Mouse (Mus musculus) forebrain, postnatal 0 days (tissue): ENCODE data around the gene Psmb4. TPM values are rescaled to one million over a fixed set of nuclear protein-coding genes. Genes with fewer than 3 reads are reported as not detected.
"Not testable (repeated sequence)": the region's sequence is repeated elsewhere in the genome, so short reads cannot be mapped to it uniquely, and the experiment has no call there.

Experiments
- ATAC-seq: fragments of 200-750 bp; cut with Nextera tagmentation; 2 replicates; pipeline ENCODE4 v1.8.0; 2017; ENCODE audit warnings: mild to moderate bottlenecking, moderate library complexity
- DNase-seq: peaks from one replicate; pipeline ENCODE4 v3.0.0-alpha.2; 2015
- H3K27ac ChIP-seq: fragments of 300-500 bp; sonication (generic); 2 replicates; pipeline ENCODE4 v1.5.1; 2014; ENCODE audit warnings: low read depth, mild to moderate bottlenecking, antibody characterized with exemption, low read length, moderate library complexity, mixed read lengths
- H3K27me3 ChIP-seq: fragments of 300-500 bp; sonication (generic); 2 replicates; pipeline ENCODE4 v1.6.1; 2014; ENCODE audit warnings: mild to moderate bottlenecking, low read length, mixed read lengths; ENCODE audit not compliant: insufficient read depth
- H3K36me3 ChIP-seq: fragments of 300-500 bp; sonication (generic); 2 replicates; pipeline ENCODE4 v1.6.1; 2014; ENCODE audit warnings: mild to moderate bottlenecking, moderate library complexity; ENCODE audit not compliant: insufficient read depth
- H3K4me1 ChIP-seq: fragments of 300-500 bp; sonication (generic); 2 replicates; pipeline ENCODE4 v1.6.1; 2014; ENCODE audit warnings: antibody characterized with exemption; ENCODE audit not compliant: insufficient read depth
- H3K4me2 ChIP-seq: fragments of 300-500 bp; sonication (generic); 2 replicates; pipeline ENCODE4 v1.6.1; 2014; ENCODE audit warnings: low read depth, mild to moderate bottlenecking, moderate library complexity
- H3K4me3 ChIP-seq: fragments of 300-500 bp; sonication (generic); 2 replicates; pipeline ENCODE4 v1.5.1; 2014; ENCODE audit warnings: low read depth, low read length, mixed read lengths
- H3K9ac ChIP-seq: fragments of 300-500 bp; sonication (generic); 2 replicates; pipeline ENCODE4 v1.6.1; 2014; ENCODE audit warnings: mild to moderate bottlenecking
- H3K9me3 ChIP-seq: fragments of 300-500 bp; sonication (generic); 2 replicates; pipeline ENCODE4 v1.6.1; 2016; ENCODE audit warnings: low read length
- CTCF ChIP-seq: sonication (generic); IDR thresholded peaks from 2 replicates; pipeline ENCODE4 v1.5.1; 2016; ENCODE audit warnings: antibody characterized with exemption, control low read depth, low read depth
- WGBS: fragments of 180-500 bp; shearing (Covaris S2); extraction: QIAGEN DNeasy Blood & Tissue Kit; methylation state at CpG from one replicate; pipeline ENCODE4 v1.1.7; 2014; 5-methylcytosine and 5-hydroxymethylcytosine counted together
- polyA plus RNA-seq: library from polyadenylated mRNA; unstranded; fragments of >200 nt; fragmentation: Nextera tagmentation; extraction: Ambion mirVana; gene quantifications from 2 replicates; pipeline ENCODE4 v1.2.1, GENCODE M21; 2015
- total RNA-seq: library from RNA; depleted of rRNA; stranded (reverse); fragments of >200 nt; gene quantifications from 2 replicates; pipeline ENCODE4 v1.2.3, GENCODE M21; 2014

The Psmb4 gene
- total and polyA plus RNA-seq, 2 experiments from 2014 or later, result 341 to 367 TPM

GRCm38 (mm10) chr3:94915903-94916741 is 29.4 kb upstream of the Psmb4 start:
- Histone ChIP-seq H3K36me3 (no peaks in the 10 kb centered on the region), H3K27me3 (no peaks in the 10 kb centered on the region), H3K4me1 (no peaks in the 10 kb centered on the region), H3K9me3 (no peaks in the 10 kb centered on the region), H3K9ac (no peak overlapping the region), H3K4me2 (no peak overlapping the region), H3K27ac (no peak overlapping the region), H3K4me3 (no peak overlapping the region)
- DNase-seq, result peak; percentile 3
- no peak; the same call in 1 of the 2 replicates for ATAC-seq
- no peak for TF ChIP-seq CTCF
- WGBS, result 73% methylated on average over 7 of the region's 7 CpGs

DNA sequence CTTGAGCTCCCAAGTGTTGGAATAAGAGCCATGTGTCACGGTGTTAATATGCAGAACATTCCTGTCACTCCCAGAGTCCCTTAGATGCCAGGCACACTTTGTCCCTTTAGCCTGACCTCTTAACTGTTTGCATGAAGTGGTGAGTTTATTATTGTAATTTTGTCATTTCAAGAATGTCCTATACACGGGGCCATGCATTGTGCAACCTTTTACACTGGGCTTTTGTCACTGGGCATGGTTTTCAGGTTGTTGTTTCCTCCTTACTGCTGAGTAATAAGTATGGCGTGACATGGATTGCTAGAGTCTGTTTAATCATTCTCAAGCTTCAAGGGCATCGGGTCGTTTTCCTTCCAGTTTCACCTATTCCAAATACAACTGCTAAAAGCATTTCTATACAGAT is 27.0 kb upstream of the Psmb4 start:
- Histone ChIP-seq H3K4me1 (no peaks in the 10 kb centered on the region), H3K27ac (no peak overlapping the region), H3K27me3 (no peaks in the 10 kb centered on the region), H3K4me2 (no peak overlapping the region), H3K4me3 (no peak overlapping the region), H3K9ac (no peak overlapping the region), H3K9me3 (no peaks in the 10 kb centered on the region), H3K36me3 (no peaks in the 10 kb centered on the region)
- 72% methylated on average over 5 of the region's 5 CpGs for WGBS
- DNase-seq (no peak), ATAC-seq (no peak)
- no peak for TF ChIP-seq CTCF

DNA sequence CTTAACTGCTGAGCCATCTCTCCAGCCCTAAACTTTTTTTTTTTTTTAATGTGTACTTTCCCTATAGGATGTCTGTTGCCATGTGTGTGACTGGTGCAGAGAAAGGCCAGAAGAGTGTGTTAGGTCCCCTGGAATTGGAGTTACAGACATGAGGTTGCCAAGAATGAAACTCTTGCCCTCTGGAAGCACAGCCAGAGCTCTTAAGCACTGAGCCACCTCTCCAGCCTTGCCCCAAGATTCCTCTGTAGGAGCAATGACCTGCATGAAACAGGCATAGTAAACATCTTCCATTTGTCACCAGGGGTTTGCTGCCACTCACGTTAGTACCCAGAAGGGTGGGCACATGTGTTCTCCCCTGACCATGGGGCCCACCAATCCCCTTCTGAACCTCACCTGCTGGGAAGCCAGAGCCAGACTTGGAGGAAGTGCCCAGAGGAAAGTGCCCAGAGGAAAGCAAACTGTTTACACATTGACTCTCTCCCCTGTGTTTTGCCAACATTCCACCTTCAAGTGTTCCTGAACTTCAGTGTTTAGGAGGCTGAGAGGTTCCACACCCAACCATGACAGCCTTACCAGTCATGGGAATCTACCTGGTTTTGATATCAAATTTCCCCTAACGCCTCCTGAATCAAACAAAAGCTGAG is 24.4 kb upstream of the Psmb4 start:
- no peak for TF ChIP-seq CTCF
- Histone ChIP-seq H3K27ac (no peak overlapping the region), H3K4me2 (no peak overlapping the region), H3K9me3 (no peaks in the 10 kb centered on the region), H3K9ac (no peak overlapping the region), H3K4me1 (no peaks in the 10 kb centered on the region), H3K27me3 (no peaks in the 10 kb centered on the region), H3K36me3 (no peaks in the 10 kb centered on the region), H3K4me3 (no peak overlapping the region)
- DNase-seq (no peak), ATAC-seq (no peak)
- 66% methylated on average over 2 of the region's 2 CpGs for WGBS

DNA sequence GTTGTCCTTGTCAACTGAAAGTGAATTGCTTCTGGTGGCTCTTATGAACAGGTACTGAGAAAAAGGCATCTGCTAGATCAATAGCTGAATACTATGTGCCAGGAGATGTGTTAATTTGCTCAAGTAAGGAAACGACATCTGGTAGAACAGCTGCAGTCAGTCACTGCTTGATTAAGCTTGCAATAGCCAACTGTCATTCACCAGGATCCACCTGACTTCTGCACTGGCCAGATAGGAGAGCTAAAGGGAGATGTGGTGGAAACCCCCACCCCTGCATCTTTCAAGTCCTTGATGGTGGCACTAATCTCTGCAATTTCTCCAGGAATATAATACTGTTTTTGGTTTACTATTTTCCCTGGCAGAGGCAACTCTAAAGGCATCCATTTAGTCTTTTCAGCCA is 19.7 kb upstream of the Psmb4 start:
- TF ChIP-seq CTCF, result no peak
- Histone ChIP-seq H3K9me3 (no peaks in the 10 kb centered on the region), H3K27ac (no peak overlapping the region), H3K4me1 (no peaks in the 10 kb centered on the region), H3K36me3 (no peaks in the 10 kb centered on the region), H3K27me3 (no peaks in the 10 kb centered on the region), H3K4me2 (no peak overlapping the region), H3K9ac (no peak overlapping the region), H3K4me3 (no peak overlapping the region)
- ATAC-seq (no peak), DNase-seq (no peak)
- WGBS, result 58% methylated on average over 1 of the region's 1 CpGs

DNA sequence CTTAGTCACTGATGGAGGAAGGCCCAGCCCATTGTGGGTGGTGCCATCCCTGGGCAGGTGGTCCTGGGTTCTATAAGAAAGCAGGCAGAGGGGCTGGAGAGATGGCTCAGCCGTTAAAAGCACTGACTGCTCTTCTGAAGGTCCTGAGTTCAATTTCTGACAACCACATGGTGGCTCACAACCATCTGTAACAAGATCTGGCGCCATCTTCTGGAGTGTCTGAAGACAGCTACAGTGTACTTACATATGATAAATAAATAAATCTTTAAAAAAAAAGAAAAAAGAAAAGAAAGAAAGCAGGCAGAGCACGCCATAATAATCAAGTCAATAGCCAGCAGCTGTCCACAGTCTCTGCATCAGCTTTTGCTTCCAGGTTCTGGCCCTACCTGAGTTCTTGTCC is 18.0 kb upstream of the Psmb4 start:
- not testable (repeated sequence) for H3K4me2 ChIP-seq, H3K36me3 ChIP-seq, H3K9ac ChIP-seq, H3K4me3 ChIP-seq, H3K4me1 ChIP-seq, H3K27ac ChIP-seq, H3K27me3 ChIP-seq, H3K9me3 ChIP-seq, DNase-seq, ATAC-seq
- WGBS, result 53% methylated on average over 3 of the region's 3 CpGs

- WGBS, result 27% methylated on average over 7 of the region's 7 CpGs
- Histone ChIP-seq H3K27me3 (no peaks in the 10 kb centered on the region), H3K36me3 (no peaks in the 10 kb centered on the region), H3K4me3 (no peak overlapping the region), H3K4me2 (no peak overlapping the region), H3K9ac (no peak overlapping the region), H3K27ac (no peak overlapping the region), H3K4me1 (no peaks in the 10 kb centered on the region), H3K9me3 (no peaks in the 10 kb centered on the region)
- ATAC-seq (peak; percentile 71), DNase-seq (peak; percentile 80)
- TF ChIP-seq CTCF, result peak; percentile 77
Observed at GRCm38 (mm10) chr3:94902747-94903146, 16.0 kb upstream of the Psmb4 start.

GRCm38 (mm10) chr3:94894076-94894475 is 7.3 kb upstream of the Psmb4 start:
- no peak overlapping the region for H3K27ac ChIP-seq
- H3K9me3 ChIP-seq, result no peaks in the 10 kb centered on the region
- no peak for DNase-seq
- no peak overlapping the region for H3K9ac ChIP-seq
- H3K4me3 ChIP-seq, result no peak overlapping the region
- ATAC-seq, result no peak
- no peaks in the 10 kb centered on the region for H3K36me3 ChIP-seq
- no peaks in the 10 kb centered on the region for H3K27me3 ChIP-seq
- H3K4me2 ChIP-seq, result no peak overlapping the region
- H3K4me1 ChIP-seq, result no peaks in the 10 kb centered on the region
- no peak for TF ChIP-seq CTCF
- 76% methylated on average over 3 of the region's 3 CpGs for WGBS
